Mouse (Mus musculus) kidney, adult 8-10 months (tissue): Measurements from ENCODE around the gene Gm20736.
"Not testable (repeated sequence)": the region's sequence is repeated elsewhere in the genome, so short reads cannot be mapped to it uniquely, and the experiment has no call there.

ENCODE experiments used
- DNase-seq, 2 experiments: peaks; one replicate each; pipeline ENCODE4 v3.0.0; 2022

The Gm20736 gene

GRCm38 (mm10) chrY:65377390-65377789, at the start of gene Gm20736:
Gene Gm20736 (plus strand): TSS chrY:65377690.
- DNase-seq = not testable (repeated sequence)
